Mouse (Mus musculus): Measurements from ENCODE around the gene Casq1.

The Casq1 gene

DNA sequence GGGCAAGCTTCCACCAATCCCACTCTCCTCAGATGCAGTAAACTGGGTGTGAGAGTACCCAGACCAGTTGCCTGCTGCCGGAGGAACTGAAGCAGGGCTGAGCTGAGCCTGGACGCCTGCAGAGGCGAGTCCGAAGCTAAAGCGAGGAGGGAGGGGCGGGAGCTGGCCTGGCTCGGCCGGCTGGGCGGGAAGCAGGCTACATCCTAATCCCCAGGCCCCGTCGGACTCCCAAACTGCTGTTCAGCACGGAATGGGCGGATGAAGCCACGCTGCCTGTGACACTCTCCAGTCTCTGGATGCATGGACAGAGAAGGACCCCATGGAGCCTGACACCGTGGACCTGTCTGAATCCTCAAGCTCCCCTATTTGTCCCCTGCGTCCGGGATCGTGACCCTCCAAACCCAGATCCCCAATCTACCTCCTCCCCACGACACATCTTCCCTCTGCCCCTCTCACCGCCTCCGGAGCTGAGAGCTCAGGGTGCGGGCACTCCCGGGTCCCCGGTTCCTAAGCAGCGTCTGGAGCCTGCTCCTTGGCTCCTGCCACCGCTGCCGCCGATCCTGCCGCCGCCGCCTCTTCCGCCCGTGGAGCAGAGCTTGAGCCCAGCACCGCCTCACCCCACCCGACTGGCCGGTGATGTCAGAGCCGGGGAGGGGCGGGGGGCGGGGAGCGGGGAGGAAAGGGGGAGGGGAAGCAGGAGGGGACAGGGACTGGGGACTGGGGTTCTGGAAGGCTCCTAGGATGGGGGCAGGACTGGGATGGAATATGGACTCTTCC lies 13.3 kb downstream of the Casq1 start, which contains the start of gene Pea15a:
Gene Pea15a (minus strand): TSS at position 664 of the 777 bp plus-strand sequence.
- peak; percentile 83 for DNase-seq (ENCODE audit: low read depth, low spot score)

DNA sequence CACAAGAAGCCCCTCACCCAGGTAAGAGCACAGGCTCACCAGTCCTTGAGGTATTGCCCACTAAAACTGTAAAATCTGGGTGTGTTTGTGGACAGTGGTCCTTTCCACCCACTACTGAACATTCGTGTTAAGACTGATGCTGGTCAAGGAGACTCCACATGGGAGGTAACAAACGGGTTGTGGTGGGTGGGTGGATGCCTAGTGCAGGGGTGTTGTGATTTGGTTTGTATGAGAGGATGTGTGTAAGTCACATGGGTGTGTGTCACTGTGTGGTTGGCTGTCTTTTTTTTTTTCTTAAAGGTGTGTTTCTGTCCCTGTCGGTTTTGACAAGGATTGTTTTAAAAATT lies 14.0 kb downstream of the Casq1 start:
- DNase-seq (ENCODE audit: low read depth, low spot score), result no peak

DNA sequence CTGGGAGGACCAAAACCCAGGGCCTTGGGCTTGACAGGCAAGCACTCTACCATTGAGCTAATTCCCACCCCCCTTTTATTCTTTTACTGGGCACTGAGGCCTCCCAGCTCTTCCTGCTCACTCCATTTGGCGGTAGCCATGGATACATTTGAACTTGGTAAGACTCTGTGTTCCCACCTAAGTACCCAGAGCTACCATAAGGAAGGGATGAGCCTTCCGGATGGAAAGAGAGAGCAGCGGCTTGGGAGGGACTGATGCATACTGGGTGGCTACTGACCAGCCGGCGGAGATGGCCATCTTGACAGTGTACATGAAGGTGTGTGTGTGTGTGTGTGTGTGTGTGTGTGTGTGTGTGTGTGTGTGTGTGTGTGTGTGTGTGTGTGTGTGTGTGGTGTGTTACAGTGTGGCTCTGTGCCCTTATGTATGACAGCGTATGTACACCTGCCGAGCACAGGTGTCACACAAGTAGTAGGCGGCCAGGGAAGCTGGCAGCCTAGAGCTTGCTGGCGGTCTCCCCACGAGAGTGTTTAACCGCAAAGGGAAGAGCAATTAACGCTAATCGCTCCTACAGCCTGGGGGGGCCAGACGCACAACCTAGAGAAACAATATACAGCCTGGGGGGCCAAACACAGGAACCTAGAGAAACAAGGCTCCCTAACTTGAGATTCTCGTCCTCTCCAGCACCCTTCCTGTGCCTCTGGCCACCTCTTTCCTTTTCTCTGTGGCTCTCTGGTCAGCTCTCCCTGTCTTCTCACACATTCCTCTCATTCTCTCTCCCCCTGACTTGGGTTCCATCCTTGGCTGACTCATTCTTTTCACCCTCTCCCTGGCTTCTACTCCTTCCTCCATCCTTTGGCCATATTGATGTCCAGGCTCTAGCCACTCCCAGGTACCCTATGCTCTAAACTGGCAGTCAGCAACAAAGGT lies 14.6 kb downstream of the Casq1 start:
- DNase-seq (ENCODE audit: low read depth, low spot score), result no peak

DNA sequence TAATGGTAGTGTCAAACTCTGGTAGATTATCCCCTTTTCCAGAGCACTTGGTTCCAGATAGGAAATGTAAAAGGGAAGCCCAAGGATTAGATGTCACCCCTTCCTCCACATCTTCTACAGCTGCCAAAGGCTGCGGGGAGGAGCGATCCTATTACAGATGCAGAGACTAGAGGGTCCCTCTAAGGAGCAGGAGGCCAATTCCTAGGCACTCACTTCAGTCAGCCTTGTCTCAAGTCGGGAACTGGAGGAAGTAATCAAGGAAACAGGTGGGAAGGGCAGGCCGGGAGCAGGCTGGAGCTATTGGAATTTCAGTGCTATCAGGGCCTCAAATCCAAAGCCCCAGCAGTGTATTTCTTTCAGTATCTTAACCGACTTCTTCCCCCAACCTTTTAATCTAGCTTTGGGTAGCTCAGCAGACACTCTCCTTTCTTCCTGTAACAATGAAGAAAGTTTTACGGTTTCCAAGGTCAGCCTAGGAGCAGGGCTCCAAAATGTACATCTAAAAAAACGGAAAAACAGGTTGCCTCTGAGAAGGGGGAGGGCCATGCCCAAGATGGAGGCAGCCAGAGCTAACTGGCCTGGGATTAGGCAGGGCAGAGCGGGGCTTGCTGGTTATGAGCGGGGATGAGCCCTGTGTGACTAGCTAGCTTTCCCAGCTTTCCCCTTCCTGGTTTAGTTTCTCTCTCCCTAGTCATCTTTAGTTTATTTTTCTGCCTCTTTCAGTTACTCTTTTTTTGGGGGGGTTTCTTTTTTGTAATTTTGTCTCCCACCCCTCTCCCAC lies 15.4 kb downstream of the Casq1 start:
- no peak for DNase-seq (ENCODE audit: low read depth, low spot score)

DNA sequence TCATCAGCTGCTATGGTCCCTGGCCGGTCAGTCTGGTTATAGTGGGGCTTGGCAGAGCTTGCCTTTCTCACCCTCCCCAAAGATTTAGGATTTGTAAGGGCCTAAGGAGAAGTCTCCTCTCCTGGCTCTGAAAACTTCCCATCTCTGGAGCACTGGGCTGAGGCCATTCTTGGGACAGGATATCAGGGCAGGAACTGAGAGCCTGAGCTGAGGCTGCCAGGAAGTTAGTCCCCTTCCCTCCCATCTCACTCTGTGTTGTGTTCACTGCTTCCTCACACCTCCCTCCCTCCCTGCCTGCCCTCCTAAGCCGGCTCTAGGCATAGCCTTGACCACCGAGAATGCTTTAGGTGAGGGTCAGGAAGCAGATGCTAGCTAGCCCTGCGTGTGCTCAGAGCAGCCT lies 16.1 kb downstream of the Casq1 start:
- no peak for DNase-seq (ENCODE audit: low read depth, low spot score)

DNA sequence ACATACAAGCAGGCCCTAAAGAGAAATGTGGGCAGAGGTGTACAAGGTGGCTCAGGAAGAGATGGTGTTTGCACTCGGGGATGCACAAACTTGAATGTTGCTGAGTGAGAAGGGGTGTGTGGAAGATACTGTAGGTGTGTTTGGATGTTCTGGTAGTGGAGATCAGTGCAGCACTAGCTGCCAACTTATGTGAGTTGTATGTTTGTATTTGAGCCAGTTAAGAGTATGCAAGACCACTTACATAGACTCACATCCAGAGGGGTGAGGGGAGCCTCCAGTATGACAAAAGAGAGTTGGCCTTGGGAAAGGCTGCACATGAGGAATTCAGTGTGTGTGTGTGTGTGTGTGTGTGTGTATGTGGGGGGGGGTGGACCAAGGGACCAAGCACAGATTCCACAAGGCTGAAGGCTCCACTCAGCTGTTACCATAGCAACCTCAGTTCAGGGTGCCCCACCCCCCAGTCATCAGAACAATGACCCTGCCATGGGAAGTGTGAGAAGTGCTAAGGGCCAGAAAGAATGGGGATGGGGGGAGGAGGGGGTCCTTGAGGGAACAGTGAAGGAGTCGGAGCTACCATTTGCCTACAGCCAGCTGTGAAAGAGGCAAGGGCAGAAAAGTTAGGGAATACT lies 16.7 kb downstream of the Casq1 start:
- peak; percentile 79 for DNase-seq (ENCODE audit: low read depth, low spot score)

DNA sequence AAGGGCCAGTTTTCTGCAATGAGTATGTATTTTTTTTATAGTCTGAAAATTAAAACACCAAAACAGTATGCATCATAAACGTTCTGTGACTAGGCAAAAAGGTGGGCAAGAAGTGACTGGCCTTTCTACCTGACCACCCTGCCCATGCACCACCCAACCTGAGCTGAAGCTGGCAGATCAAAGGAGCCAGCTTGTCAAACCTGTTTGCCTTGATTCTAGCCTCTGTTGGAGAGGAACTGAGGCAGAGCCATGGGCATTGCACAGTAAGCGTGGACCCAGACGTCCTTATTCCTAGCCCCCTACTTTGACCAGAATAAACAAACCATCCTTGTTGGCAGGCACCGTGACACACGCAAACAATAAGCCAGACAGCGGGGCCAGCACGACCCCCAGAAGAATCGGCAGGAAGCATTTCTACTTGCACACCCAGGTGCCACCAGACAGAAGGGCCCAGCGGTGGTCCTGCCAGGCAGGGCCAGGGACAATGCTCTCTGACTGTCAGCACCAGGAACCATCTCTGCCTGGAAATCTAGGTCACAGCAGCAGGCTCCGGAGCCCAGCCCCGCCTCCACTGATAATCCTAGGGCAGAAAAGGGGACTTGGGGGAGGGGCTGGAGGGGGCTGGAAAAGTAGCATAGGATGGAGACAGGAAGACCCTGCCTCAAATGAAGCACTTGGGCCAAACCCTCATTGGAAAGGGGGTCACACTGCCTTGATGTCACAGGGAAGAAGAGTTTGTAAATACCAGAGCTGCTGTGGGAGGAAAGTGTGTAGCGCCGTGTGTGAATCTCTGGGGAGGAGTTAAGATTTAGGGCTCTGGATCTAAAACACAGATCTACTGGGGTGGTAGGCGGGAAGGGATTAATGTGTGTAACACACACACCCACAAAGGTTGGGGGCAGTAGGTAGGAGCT lies 17.4 kb downstream of the Casq1 start:
- DNase-seq (ENCODE audit: low read depth, low spot score), result no peak

DNA sequence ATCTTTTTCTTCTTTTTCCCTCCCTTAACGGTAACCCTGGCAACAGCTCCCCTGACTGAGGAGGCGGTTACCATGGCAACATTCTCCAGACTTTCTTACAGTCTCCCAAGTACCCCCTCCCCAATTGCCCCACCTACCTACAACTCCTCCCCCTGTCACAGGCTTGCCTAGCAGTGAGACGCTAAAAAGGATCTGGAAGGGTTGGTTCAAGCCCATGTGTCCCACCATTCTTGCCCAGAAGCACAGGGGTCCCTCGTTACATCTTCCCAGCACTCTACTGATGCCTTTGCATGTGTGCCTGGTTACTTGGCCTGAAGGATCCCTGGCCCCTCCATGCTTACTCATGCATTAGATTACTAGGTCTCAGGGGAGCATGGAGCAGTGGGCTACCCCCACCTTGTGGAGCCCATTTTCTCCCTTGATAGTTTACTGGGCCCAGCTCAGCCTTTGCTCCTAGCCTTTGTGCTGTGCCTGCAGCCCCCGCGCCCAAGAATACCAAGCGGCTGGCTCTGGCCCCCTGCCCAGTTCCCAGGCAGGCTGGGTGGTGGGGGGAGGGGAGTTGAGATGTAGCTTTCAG lies 18.7 kb downstream of the Casq1 start:
- peak; percentile 84 for DNase-seq (ENCODE audit: low read depth, low spot score)

DNA sequence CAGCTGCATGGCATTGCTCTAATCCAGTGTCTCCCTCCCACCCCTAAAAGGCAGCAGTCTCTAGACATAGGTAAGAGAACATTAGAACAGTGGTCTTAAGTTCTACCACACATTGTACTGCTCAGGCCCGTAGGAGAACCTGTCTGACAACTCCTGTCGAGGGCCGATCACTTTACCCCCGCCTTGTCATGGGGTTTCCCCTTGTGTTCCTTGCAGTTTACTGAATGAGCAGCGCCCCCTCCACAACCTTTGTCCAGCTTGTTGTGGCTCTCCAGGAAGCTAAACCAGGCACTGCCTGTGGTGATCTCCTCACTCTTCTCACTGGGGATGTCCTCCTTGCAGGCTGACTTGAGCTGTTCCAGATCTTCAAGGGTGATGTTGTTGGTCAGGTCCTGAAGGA lies 19.5 kb downstream of the Casq1 start:
- no peak for DNase-seq (ENCODE audit: low read depth, low spot score)

DNA sequence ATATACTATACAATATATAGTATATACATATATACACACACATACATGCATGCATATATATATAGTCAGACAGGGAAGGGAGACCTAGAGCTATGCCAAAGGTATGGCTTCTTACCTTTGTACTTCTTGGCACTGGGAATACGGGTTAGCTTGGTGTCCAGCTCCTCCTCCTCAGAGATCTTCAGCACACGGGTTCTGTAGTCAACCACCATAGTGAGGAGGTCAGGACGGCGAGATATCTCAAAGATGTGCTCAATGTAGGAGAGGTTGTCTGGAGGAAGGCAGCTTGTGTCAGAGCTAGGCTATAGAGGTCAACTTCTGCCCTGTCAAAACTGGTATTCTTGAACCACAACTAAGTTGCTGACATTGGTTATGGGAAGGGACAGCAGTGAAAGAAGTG lies 20.7 kb downstream of the Casq1 start:
- DNase-seq (ENCODE audit: low read depth, low spot score), result no peak

DNA sequence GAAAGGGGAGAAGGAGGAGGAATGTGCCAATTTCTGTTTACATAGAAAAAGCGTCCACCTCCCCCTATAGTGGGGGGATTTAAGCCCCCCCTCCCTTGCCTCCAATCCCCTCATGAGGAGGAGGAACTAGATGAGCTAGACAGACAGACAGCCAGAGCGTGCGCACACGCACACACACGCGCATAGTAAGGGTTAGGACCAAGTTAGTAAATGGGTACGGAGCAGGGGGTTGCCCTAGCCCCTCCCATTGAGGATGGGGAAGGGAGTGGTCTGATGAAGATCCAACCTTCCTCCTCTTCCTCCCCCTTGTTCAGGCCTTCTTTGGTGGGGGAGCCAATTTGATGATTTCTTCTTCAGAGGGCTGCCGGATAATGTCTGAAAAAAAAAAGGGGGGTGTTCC lies 21.4 kb downstream of the Casq1 start:
- DNase-seq (ENCODE audit: low read depth, low spot score), result no peak

DNA sequence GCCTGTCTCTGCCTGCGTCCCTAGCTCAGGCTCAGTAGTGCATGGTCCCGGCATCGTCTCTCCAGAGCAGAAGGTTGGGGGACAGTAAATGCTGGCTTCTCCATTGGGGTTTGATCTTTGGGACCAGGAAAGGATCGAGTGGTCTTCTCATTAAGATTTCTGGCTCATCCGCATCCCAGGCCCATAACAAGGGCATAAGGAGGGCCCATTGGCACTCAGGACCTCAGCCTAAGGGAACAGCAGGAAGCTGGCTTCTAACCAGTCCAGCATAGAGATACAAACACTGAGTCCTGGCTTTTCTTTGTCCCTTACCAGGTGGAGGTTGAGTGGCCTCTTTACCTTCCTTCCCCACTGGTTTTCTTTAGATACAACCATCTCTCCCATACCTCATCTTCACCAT lies 21.8 kb downstream of the Casq1 start:
- no peak for DNase-seq (ENCODE audit: low read depth, low spot score)

DNA sequence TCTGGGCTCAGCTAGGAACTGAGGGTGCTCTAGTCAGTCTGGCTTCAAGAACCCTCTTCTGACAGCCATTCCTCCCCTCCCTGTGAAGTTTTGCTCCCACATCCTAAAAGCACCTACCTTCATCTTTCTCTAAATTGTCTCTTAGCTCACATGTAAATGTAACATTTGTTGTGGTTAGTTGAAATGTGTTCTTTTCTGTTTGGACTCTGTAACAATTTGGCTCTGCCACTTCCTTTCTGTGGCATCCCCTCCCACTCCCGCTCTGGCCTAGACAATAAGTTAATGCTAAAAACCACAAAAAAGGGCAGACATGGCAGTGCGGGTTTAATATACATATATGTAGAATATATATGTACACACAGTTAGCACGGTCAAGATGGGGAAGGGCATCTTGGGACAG lies 22.5 kb downstream of the Casq1 start:
- no peak for DNase-seq (ENCODE audit: low read depth, low spot score)

DNA sequence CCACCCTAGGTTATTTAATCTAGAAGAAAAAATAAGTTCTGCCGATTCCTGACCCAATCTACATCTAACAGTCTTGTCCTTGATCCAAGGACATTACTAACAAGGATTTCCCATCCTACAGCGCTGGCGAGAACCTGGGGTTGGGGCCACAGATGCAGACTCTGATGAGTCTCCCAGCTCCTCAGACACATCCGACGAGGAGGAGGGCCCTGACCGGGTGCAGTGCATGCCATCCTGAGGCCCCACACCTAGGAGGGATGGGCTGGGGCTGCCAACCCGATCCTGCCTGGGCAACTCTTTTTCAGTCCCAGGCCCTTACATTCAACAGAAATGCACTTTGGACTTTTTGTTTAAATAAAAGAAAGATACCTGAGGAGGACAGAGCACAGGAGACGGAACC lies 25.2 kb downstream of the Casq1 start:
- no peak for DNase-seq (ENCODE audit: low read depth, low spot score)

DNA sequence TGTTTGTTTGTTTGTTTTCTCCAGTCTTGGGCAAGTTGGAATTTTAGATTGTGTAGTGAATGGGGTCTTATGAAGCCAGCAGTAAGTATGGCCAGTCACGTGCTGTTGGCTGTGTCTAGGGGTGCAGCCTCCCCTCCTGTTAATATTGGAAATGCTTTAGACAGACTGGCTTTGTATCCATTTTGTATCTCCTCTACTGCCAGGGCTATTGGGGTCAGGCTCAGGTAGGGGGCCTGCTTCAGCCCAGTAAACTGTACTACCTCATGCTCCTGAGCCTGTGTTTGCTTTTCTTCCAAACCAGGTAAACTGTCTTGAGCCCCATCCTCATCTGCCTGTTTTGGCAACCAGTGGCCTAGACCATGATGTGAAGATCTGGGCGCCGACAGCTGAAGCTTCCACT lies 27.5 kb downstream of the Casq1 start:
- no peak for DNase-seq (ENCODE audit: low read depth, low spot score)

DNA sequence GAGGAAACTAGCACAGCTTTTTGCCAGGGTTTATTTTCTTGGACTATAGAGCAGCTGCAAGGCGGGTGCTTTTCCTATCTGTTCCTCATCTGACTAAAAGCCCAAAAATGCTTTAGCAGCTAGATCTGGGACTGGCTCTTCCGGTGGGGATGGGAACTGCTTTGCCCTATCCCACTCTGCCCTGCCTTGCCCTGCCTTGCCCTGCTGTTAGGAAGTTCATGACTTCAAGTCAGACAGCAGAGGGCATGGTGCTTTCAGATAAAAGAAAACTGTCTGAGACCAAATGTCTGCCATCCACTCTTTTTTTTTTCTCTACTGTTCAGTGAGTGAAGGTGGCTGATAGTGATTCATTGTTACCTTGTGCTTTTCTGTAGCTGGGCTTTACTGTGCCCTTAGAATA lies 28.1 kb downstream of the Casq1 start:
- DNase-seq (ENCODE audit: low read depth, low spot score), result no peak

DNA sequence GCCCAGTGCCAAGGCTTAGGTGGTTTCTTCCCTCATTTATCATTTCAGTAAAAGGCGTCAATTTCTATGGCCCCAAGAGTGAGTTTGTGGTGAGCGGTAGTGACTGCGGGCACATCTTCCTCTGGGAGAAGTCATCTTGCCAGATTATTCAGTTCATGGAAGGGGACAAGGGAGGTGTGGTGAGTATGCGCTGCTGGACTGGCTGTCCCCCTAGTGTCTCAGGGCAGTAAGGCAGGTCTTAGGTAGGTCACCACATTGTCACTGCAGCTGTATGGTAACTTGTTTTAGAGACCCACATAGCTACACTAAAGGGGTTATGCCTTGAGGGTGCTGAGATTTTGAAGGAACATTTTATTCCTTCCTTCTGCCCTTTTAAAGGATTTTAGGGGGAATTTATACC lies 30.8 kb downstream of the Casq1 start:
- DNase-seq (ENCODE audit: low read depth, low spot score), result peak; percentile 51

DNA sequence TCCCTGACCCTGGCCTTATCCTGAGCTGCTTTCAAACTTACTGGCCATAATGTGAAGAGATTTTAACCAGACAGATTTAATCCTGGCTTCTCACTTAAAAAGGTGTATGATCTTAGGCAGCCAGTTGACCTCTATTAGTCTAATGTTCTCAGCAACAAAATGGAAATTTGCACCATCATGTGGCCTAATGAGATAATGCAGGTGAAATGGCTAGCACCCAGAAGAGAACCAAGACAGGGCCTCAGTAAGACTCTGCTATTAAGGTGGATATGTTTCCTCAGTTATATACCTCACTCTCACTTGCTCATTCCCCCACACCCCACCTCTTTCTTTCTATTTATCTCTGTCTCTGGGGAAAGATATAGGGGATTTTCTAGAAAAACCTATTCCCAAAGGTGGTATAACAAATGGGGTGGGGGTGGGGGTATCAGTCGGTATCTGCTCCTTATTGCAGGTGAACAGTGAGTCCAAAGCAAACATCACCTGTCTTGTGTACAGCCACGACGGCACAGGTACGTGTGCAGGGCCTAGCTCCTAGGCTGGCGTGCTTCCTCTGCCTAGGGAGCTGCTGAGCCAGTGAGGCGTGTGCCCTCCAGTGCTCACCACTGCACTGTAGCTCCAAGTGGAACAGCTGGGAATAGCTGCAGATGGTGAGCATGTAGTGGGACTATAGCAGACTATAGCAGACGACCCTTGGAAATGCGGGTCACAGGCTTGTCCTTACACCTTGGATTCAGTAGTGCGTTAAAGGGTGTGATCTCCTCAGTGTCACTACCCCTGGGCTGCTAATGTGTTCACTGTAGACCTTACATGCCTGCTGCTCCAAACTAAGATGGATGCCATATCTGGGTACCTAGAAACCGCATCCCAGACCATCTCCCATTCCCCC lies 33.0 kb downstream of the Casq1 start:
- peak; percentile 52 for DNase-seq (ENCODE audit: low read depth, low spot score)

DNA sequence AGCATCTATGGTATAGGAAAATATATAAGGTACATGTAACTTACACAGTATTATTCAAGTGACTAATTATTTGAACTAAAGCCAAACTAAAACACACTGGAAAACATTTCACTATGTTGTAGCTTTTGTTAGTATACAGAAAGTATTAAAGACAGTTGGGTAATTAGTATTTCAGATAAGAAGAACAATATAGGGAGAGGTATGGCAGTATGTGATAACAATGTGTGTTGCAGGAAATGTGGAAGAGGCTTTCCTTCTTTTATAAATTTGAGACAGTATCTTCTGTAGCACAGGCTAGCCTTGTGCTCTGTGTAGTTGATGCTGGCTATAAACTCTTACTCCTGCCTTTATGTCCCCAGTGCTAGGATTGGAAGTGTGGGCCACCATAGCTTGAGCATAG lies 35.8 kb downstream of the Casq1 start:
- DNase-seq (ENCODE audit: low read depth, low spot score), result no peak

Data from R1 (cell line).